Mouse (Mus musculus): ENCODE data around the gene Azin2. TPM values are rescaled to one million over a fixed set of nuclear protein-coding genes. Genes with fewer than 3 reads are reported as not detected.

Gene Azin2
- polyA plus RNA-seq, 1 experiment from 2014 or later, result 17.7 TPM

GRCm38 (mm10) chr4:128904035-128904800 lies 58.0 kb downstream of the Azin2 start:
- Histone ChIP-seq H3K27me3 (no peaks in the 10 kb centered on the region), H3K4me1 (peaks cover 51% of the 10 kb centered on the region), H3K36me3 (peaks cover 19% of the 10 kb centered on the region), H3K4me3 (no peak overlapping the region), H3K9ac (no peak overlapping the region), H3K4me2 (replicated peaks) (no peak overlapping the region), H3K9me3 (replicated peaks) (no peaks in the 10 kb centered on the region), H3K27ac (peak overlapping the region; percentile 18)
- no peak for ATAC-seq (ENCODE audit: low FRiP score)
- WGBS, result 52% methylated on average over 8 of the region's 8 CpGs

- ATAC-seq (ENCODE audit: low FRiP score), result no peak
- Histone ChIP-seq H3K9ac (no peak overlapping the region), H3K27ac (no peak overlapping the region), H3K27me3 (no peaks in the 10 kb centered on the region), H3K4me1 (peaks cover 65% of the 10 kb centered on the region), H3K9me3 (replicated peaks) (no peaks in the 10 kb centered on the region), H3K4me2 (replicated peaks) (no peak overlapping the region), H3K4me3 (no peak overlapping the region), H3K36me3 (peaks cover 15% of the 10 kb centered on the region)
- 89% methylated on average over 8 of the region's 8 CpGs for WGBS
Observed at GRCm38 (mm10) chr4:128902390-128902789, 59.9 kb downstream of the Azin2 start.

- Histone ChIP-seq H3K27ac (peak overlapping the region; percentile 97), H3K27me3 (0 out of 2 replicates have a peak, but pooled peaks cover 4% of the 10 kb centered on the region), H3K9me3 (replicated peaks) (no peaks in the 10 kb centered on the region), H3K9ac (no peak overlapping the region), H3K36me3 (peaks cover 15% of the 10 kb centered on the region), H3K4me3 (no peak overlapping the region), H3K4me2 (replicated peaks) (no peak overlapping the region), H3K4me1 (peaks cover 52% of the 10 kb centered on the region)
- WGBS, result 77% methylated on average over 14 of the region's 14 CpGs
- no peak for ATAC-seq (ENCODE audit: low FRiP score)
Observed at GRCm38 (mm10) chr4:128900484-128900883, 61.8 kb downstream of the Azin2 start.

- H3K9ac ChIP-seq, result peak overlapping the region; percentile 55
- H3K9me3 ChIP-seq (replicated peaks), result no peaks in the 10 kb centered on the region
- H3K27ac ChIP-seq, result peak overlapping the region; percentile 97
- peak; percentile 89 for ATAC-seq (ENCODE audit: low FRiP score)
- H3K4me3 ChIP-seq, result no peak overlapping the region
- H3K4me1 ChIP-seq, result peaks cover 40% of the 10 kb centered on the region
- H3K36me3 ChIP-seq, result peaks cover 15% of the 10 kb centered on the region
- H3K27me3 ChIP-seq, result 0 out of 2 replicates have a peak, but pooled peaks cover 4% of the 10 kb centered on the region
- peak overlapping the region; percentile 19 for H3K4me2 ChIP-seq (replicated peaks)
- WGBS, result 3% methylated on average over 6 of the region's 6 CpGs
Observed at GRCm38 (mm10) chr4:128899332-128899731, 62.9 kb downstream of the Azin2 start.

- 16% methylated on average over 7 of the region's 7 CpGs for WGBS
- H3K4me2 ChIP-seq (replicated peaks), result no peak overlapping the region
- H3K27me3 ChIP-seq, result 0 out of 2 replicates have a peak, but pooled peaks cover 4% of the 10 kb centered on the region
- H3K36me3 ChIP-seq, result peaks cover 14% of the 10 kb centered on the region
- no peaks in the 10 kb centered on the region for H3K9me3 ChIP-seq (replicated peaks)
- no peak overlapping the region for H3K4me3 ChIP-seq
- H3K4me1 ChIP-seq, result peaks cover 31% of the 10 kb centered on the region
- peak overlapping the region; percentile 97 for H3K27ac ChIP-seq
- H3K9ac ChIP-seq, result no peak overlapping the region
- ATAC-seq (ENCODE audit: low FRiP score), result no peak
Observed at GRCm38 (mm10) chr4:128897911-128898421, 64.3 kb downstream of the Azin2 start.

GRCm38 (mm10) chr4:128896667-128897066 lies 65.6 kb downstream of the Azin2 start:
- Histone ChIP-seq H3K9ac (no peak overlapping the region), H3K4me1 (peaks cover 31% of the 10 kb centered on the region), H3K4me2 (replicated peaks) (no peak overlapping the region), H3K9me3 (replicated peaks) (no peaks in the 10 kb centered on the region), H3K27ac (no peak overlapping the region), H3K36me3 (peaks cover 6% of the 10 kb centered on the region), H3K4me3 (no peak overlapping the region), H3K27me3 (0 out of 2 replicates have a peak, but pooled peaks cover 4% of the 10 kb centered on the region)
- ATAC-seq (ENCODE audit: low FRiP score), result no peak
- WGBS, result 96% methylated on average over 10 of the region's 10 CpGs

GRCm38 (mm10) chr4:128895841-128896240 lies 66.4 kb downstream of the Azin2 start:
- no peak overlapping the region for H3K27ac ChIP-seq
- H3K4me3 ChIP-seq, result no peak overlapping the region
- no peaks in the 10 kb centered on the region for H3K9me3 ChIP-seq (replicated peaks)
- H3K9ac ChIP-seq, result no peak overlapping the region
- WGBS, result 90% methylated on average over 4 of the region's 4 CpGs
- H3K4me2 ChIP-seq (replicated peaks), result no peak overlapping the region
- H3K4me1 ChIP-seq, result peaks cover 31% of the 10 kb centered on the region
- no peak for ATAC-seq (ENCODE audit: low FRiP score)
- 0 out of 2 replicates have a peak, but pooled peaks cover 4% of the 10 kb centered on the region for H3K27me3 ChIP-seq
- peaks cover 2% of the 10 kb centered on the region for H3K36me3 ChIP-seq

GRCm38 (mm10) chr4:128894112-128894511 lies 68.1 kb downstream of the Azin2 start:
- no peak overlapping the region for H3K4me3 ChIP-seq
- no peak overlapping the region for H3K4me2 ChIP-seq (replicated peaks)
- peaks cover 19% of the 10 kb centered on the region for H3K4me1 ChIP-seq
- no peak overlapping the region for H3K27ac ChIP-seq
- ATAC-seq (ENCODE audit: low FRiP score), result no peak
- H3K9me3 ChIP-seq (replicated peaks), result no peaks in the 10 kb centered on the region
- 81% methylated on average over 12 of the region's 12 CpGs for WGBS
- H3K36me3 ChIP-seq, result no peaks in the 10 kb centered on the region
- no peak overlapping the region for H3K9ac ChIP-seq
- 0 out of 2 replicates have a peak, but pooled peaks cover 4% of the 10 kb centered on the region for H3K27me3 ChIP-seq

GRCm38 (mm10) chr4:128892188-128892587 lies 70.1 kb downstream of the Azin2 start:
- WGBS, result 81% methylated on average over 6 of the region's 6 CpGs
- H3K36me3 ChIP-seq, result no peaks in the 10 kb centered on the region
- no peak overlapping the region for H3K9ac ChIP-seq
- H3K27ac ChIP-seq, result no peak overlapping the region
- no peak overlapping the region for H3K4me2 ChIP-seq (replicated peaks)
- peaks cover 15% of the 10 kb centered on the region for H3K4me1 ChIP-seq
- 0 out of 2 replicates have a peak, but pooled peaks cover 4% of the 10 kb centered on the region for H3K27me3 ChIP-seq
- H3K4me3 ChIP-seq, result no peak overlapping the region
- no peaks in the 10 kb centered on the region for H3K9me3 ChIP-seq (replicated peaks)
- ATAC-seq (ENCODE audit: low FRiP score), result no peak

- H3K9me3 ChIP-seq (replicated peaks), result no peaks in the 10 kb centered on the region
- no peaks in the 10 kb centered on the region for H3K36me3 ChIP-seq
- H3K27ac ChIP-seq, result no peak overlapping the region
- H3K4me2 ChIP-seq (replicated peaks), result no peak overlapping the region
- WGBS, result 82% methylated on average over 6 of the region's 6 CpGs
- H3K4me3 ChIP-seq, result no peak overlapping the region
- no peak overlapping the region for H3K9ac ChIP-seq
- H3K4me1 ChIP-seq, result peaks cover 20% of the 10 kb centered on the region
- H3K27me3 ChIP-seq, result 0 out of 2 replicates have a peak, but pooled peaks cover under 1% of the 10 kb centered on the region
- ATAC-seq (ENCODE audit: low FRiP score), result no peak
Observed at GRCm38 (mm10) chr4:128891746-128892145, 70.5 kb downstream of the Azin2 start.

- 14% methylated on average over 1 of the region's 1 CpGs for WGBS
- Histone ChIP-seq H3K9ac (no peak overlapping the region), H3K36me3 (no peaks in the 10 kb centered on the region), H3K4me2 (replicated peaks) (no peak overlapping the region), H3K27me3 (no peaks in the 10 kb centered on the region), H3K9me3 (replicated peaks) (no peaks in the 10 kb centered on the region), H3K4me1 (peaks cover 26% of the 10 kb centered on the region), H3K4me3 (no peak overlapping the region), H3K27ac (no peak overlapping the region)
- ATAC-seq (ENCODE audit: low FRiP score), result no peak
Observed at GRCm38 (mm10) chr4:128891157-128891556, 71.1 kb downstream of the Azin2 start.

- Histone ChIP-seq H3K4me1 (peaks cover 28% of the 10 kb centered on the region), H3K4me2 (replicated peaks) (no peak overlapping the region), H3K27ac (no peak overlapping the region), H3K36me3 (no peaks in the 10 kb centered on the region), H3K27me3 (no peaks in the 10 kb centered on the region), H3K4me3 (no peak overlapping the region), H3K9ac (no peak overlapping the region), H3K9me3 (replicated peaks) (no peaks in the 10 kb centered on the region)
- no peak for ATAC-seq (ENCODE audit: low FRiP score)
- 87% methylated on average over 12 of the region's 12 CpGs for WGBS
Observed at GRCm38 (mm10) chr4:128889752-128890630, 72.3 kb downstream of the Azin2 start.
